Mouse (Mus musculus) left cerebral cortex, adult 2 months (tissue): ENCODE data around the gene Rps6kc1. TPM values are rescaled to one million over a fixed set of nuclear protein-coding genes. Genes with fewer than 3 reads are reported as not detected.
A peak's percentile ranks its signal among the peaks of the same experiment; 100 is the strongest.

ENCODE experiments used
- DNase-seq, 2 experiments: peaks; one replicate each; pipeline ENCODE4 v3.0.0; 2021 to 2022; ENCODE audit warnings: low spot score in 2 of 2, mixed read lengths in 1 of 2; ENCODE audit errors: extremely low spot score in 1 of 2
- H3K27ac ChIP-seq: fragments of 200-600 bp; 2 replicates; pipeline ENCODE4 v1.8.1; 2022
- H3K4me3 ChIP-seq: fragments of 200-600 bp; 2 replicates; pipeline ENCODE4 v1.8.1; 2022
- CTCF ChIP-seq: fragments of 200-600 bp; IDR thresholded peaks from 2 replicates; pipeline ENCODE4 v1.8.1; 2022; ENCODE audit warnings: antibody characterized with exemption, mild to moderate bottlenecking, moderate library complexity
- intact Hi-C: fragments of 180-260 bp; cut with DNase I; formaldehyde crosslinking; loops from one replicate; pipeline ENCODE4 v1.15.1; 2025
- total RNA-seq, 2 experiments: library from RNA; stranded (reverse); gene quantifications; 2 replicates each; pipeline ENCODE4 v1.2.3; 2021

Gene Rps6kc1
- total RNA-seq, 2 experiments from 2014 or later, result 111 to 117 TPM

DNA sequence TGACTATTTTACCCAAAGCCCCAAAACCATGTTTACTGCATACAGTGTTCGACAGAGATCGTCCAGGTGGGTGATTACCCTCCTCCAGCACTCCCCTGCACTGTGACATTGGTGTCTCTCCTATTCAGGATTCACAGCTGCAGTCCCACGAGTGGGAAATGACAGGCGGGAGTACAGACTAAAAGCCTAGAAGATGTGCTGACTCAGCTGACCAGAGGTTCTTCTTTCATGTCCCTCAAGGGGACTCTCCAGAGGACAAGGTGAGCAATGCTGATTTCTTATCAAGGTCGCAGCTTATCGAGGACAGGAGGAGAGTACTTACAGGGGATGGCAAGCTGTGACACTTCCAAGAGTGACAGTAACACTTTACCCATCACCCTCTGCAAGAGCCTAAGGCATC is 178.8 kb downstream of the Rps6kc1 start:
- no peak for DNase-seq
- intact Hi-C loops, result no loop called here
- Histone ChIP-seq H3K4me3 (no peak overlapping the region), H3K27ac (no peak overlapping the region)
- TF ChIP-seq CTCF, result no peak

DNA sequence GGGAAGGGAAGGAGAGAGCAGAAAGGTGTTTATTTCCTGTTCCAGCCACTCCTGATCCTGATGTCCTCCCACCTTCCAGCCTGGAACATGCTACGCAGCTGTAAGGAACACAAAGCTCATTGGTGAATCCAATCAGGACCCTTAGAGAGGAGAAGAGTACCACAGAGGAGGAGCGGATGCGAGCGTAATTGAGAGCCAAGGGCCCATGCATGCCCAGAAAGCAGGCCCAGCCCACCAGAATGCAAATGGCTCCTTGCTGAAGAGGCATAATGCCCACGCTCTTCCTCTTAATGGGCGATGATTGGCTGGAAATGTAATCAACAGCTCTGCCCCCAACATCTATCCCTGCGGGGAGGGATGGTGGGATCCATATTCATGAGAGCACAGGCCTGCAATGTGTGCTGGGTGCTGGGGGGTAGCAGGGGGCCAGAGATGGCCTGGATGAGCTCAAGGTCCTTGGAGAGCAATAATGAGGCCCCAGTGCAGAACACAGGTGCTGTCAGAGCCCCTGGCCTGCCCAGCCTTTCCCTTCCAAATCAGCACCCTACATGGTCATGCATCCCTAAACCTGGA is 182.0 kb downstream of the Rps6kc1 start:
- Histone ChIP-seq H3K27ac (0 out of 2 replicates have a peak overlapping the region, but pooled peaks have one; percentile 36), H3K4me3 (no peak overlapping the region)
- intact Hi-C loops, result no loop called here
- DNase-seq, result no peak
- no peak for TF ChIP-seq CTCF

DNA sequence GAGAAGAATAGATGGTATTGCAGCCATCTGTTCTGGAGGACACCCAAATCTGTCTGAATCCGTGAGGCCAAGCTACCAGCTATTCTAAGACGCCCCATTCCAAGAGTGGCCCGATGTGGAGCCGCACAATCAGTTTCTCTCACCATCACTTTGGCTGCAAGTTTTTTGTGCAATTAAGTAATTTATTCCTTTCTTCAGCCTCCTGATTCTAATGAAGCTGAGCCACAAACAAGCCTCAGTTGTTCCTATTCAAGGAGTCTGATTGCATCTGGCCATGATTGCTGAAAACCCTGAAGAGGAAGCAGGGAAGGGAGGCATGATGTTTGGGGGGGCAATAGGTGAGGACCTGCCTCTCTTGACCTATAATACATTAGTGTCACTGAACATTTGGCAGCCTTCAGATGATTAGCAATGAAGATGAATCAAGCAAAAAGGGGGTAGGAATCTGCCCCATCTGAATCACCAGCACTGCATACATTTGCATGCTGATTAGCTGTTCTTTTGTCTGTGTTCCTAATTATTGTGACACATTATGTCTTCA is 183.4 kb downstream of the Rps6kc1 start:
- no peak overlapping the region; the same call in 1 of the 2 replicates for H3K27ac ChIP-seq
- peak in 1 of 2 experiments; percentile 16 for DNase-seq
- intact Hi-C loops, result loop anchor here (1.0 kb wide), 1 partner anchor 46 kb away; no protein-coding TSS in a partner anchor
- no peak overlapping the region for H3K4me3 ChIP-seq
- no peak for TF ChIP-seq CTCF

DNA sequence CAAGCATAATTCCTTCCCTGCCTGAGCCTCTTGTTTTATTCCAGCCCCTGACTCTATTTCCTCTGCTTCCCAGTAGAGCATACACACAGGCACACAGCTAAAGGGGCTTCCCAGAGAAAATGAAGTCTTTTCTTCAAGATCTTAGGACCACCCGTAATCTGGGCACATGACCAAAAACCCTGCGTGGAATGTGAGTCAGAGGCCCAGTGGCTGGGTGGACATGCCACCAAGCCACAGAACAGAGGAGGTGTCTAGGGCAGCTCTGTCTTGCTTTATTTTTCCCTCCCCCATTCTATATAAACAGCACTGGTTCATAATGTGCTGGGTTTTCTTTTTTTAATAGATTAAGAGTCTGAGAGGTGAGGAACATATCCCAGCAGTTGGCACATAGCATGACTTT is 184.2 kb downstream of the Rps6kc1 start:
- intact Hi-C loops, result no loop called here
- Histone ChIP-seq H3K27ac (peak overlapping the region; percentile 32; the same call in 1 of the 2 replicates), H3K4me3 (no peak overlapping the region)
- no peak for DNase-seq
- TF ChIP-seq CTCF, result no peak

DNA sequence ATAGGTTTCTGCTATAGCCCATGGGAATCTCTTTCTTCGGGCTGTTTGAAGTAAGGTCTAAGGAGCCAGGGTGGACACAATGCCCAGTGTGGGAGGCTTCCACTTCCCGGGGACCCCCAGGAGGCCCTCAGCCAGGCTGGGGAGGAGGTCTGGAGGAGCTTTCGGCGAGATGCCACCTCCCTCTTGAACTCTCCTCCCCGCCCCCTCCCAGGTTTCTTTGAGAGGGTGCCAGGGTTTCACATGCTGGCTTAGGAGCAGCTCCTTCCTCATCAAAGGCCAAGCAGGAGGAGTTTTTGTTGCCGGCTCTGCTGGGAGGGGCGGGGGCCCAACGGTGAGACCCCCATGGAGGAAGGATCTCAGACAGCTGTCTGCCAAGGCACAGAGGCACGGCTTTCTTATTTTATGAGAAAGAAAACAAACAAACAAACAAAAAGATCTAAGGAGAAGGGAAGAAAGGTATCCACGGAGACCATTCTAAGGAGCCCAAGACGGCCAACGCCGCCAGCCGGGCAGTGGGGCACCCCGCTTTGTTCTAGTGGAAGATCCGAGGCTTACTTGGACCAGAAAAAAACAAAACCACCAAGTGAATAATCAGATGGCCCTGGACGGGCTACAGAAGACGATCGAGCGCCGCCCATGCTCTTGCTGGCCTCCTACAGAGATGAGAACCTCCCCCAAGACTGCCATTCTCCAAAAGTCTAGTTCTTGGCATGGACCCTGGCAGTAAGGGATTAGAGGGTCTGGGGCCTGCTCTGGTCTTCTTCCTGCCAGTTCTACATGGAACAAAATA is 186.8 kb downstream of the Rps6kc1 start:
- peak in 1 of 2 experiments; percentile 21 for DNase-seq
- Histone ChIP-seq H3K27ac (no peak overlapping the region), H3K4me3 (no peak overlapping the region)
- TF ChIP-seq CTCF, result no peak
- intact Hi-C loops, result loop anchor here (2.0 kb wide), 1 partner anchor 44 kb away; no protein-coding TSS in a partner anchor

DNA sequence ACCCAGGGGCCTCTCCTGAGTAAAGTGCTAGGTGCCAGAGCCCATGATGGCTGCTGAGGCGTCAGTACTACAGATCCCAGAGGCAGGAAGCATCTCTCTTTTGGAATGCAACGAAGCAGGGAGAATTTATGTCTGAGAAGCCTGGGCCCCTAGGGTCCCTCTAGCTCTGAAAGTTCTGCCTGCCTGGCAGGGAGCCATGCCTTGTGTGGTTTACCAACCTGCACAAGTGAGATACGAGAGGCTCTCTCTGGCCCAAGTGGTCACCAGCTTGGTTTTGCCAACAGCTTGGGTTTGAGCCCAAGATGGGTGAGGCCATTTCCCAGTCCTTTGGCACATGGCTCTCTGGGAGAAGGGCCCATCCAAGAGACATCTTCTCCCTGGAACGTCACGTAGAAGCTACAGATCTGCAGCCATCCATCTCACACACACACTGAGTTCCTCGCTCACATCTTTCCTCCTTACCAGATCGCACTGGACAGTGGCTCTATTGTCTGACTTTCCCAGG is 187.6 kb downstream of the Rps6kc1 start:
- intact Hi-C loops, result loop anchor here (2.0 kb wide), 1 partner anchor 45 kb away; no protein-coding TSS in a partner anchor
- TF ChIP-seq CTCF, result no peak
- no peak overlapping the region for H3K27ac ChIP-seq
- no peak for DNase-seq
- no peak overlapping the region for H3K4me3 ChIP-seq

DNA sequence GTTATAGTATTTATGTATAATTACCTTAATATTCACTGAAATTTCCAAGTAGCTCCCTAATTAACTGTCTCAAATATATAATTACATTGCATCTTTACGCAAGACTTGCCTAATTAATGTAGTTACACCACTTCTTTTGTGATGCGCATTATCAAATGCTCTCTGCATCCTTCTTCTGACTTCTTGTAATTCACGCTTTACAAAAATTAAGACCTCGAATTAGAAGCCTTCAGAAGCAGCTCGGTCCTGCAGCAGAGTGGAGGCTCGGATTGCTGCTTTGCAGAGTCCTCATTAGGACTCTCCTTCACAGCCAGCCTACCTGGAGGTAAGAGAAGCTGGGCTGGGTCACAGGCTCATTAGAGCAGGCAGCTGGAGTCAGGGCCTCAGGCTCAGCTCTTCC is 197.7 kb downstream of the Rps6kc1 start:
- DNase-seq, result no peak
- no peak overlapping the region for H3K4me3 ChIP-seq
- no peak for TF ChIP-seq CTCF
- H3K27ac ChIP-seq, result no peak overlapping the region
- intact Hi-C loops, result no loop called here

DNA sequence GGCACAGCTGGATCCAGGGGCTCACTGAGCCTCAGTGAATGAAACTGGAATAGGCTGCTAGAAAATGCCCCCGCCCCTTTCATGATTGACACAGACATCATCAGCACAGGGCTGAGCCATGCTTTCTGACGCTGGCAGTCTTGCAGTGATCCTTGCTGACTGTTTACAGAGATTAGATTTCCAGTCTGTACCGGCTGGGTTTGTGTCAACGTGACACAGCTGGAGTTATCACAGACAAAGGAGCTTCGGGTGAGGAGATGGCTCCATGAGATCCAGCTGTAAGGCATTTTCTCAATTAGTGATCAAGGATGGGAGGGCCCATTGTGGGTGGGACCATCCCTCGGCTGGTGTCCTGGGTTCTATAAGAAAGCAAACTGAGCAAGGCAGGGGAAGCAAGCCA is 214.0 kb downstream of the Rps6kc1 start:
- Histone ChIP-seq H3K27ac (no peak overlapping the region), H3K4me3 (no peak overlapping the region)
- no peak for DNase-seq
- intact Hi-C loops, result no loop called here
- no peak for TF ChIP-seq CTCF

DNA sequence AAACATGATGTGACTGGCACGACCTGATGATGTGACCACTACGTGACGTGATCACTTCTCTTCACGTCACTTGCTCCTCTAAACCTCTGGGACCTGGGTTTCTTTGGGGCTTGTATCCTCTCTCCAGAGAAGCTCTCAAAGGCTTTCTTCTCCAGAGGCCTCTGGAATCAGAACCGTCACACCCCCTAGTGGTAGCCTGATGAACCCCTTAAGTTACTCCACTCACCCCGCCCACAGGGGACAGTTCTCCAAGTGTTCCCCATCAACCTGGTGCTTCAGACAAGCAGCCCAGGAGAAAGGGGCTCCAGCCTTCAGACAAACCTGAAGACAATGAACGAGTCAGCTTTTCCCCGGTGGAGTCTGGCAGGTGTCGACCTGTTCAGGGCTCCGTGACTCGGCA is 216.0 kb downstream of the Rps6kc1 start:
- peak; percentile 63 to 67 for DNase-seq
- intact Hi-C loops, result loop anchor here (1.0 kb wide), 1 partner anchor 649 kb away; no protein-coding TSS in a partner anchor
- peak; percentile 74 for TF ChIP-seq CTCF

DNA sequence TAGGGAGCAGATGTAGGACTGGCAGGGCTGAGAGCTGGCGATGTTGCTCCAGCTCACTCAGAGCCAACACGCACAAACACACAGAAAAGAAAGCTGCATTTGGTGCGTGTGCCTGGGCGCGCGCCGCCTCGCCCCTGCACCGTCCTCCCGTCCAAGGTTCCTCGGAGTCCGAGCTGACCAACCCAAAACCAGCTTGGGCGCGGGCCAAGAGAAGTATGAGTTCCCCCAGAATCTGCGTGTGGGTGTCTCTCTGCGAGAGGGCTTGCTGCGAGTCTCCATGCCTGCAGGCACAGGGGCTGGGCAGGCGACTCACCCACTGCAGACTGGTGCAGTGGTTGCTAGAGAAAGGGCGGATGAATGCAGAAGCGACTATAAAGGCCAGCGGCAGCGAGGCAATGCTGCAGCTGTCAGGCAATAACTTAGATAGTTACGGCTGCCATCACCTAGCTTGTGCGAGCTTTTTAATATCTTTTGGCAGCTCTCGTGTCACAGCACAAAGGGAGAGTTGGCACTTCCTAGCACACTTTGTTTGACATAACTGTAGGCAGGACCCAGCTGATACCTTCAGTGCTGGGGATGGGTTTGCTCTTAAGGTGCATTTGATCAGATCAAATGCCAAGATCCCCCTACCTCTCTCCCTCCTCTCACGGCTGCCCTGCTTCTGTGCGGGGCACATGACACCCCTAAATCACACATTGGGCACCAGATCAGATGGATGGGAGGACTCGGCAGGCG is 220.9 kb downstream of the Rps6kc1 start:
- peak; percentile 15 to 51 for DNase-seq
- intact Hi-C loops, result no loop called here
- peak overlapping the region; percentile 31 for H3K4me3 ChIP-seq
- no peak overlapping the region for H3K27ac ChIP-seq
- TF ChIP-seq CTCF, result no peak; the same call in 1 of the 2 replicates

More for the DNA sequence above, 216.0 kb downstream of the Rps6kc1 start:
- Histone ChIP-seq H3K4me3 (no peak overlapping the region), H3K27ac (no peak overlapping the region)

DNA sequence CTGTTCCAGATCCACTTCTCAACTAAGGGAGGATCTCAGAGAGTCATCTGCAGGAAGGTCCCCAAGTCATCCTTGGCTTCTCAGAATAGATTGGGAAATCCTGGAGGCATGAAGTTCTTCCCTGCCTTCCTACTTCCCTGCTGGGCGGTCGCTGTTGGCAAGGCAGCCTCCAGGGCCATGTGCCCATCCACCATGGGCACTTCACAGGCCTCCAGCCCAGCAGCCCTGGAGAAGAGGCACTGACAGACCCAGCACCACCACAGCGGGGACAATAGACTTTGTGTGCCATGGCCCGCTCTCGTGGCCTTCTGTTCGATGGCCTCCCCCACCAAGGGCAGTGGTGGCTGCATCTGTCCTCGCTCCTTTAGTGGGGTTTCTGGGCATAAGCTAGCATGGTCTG is 228.5 kb downstream of the Rps6kc1 start:
- no peak for DNase-seq
- intact Hi-C loops, result no loop called here
- no peak overlapping the region for H3K4me3 ChIP-seq
- TF ChIP-seq CTCF, result no peak
- H3K27ac ChIP-seq, result no peak overlapping the region
